Comparison of ENCODE assay signal across 18 mouse cellular contexts in genomic region chr1:132104353-132104752, GRCm38 (mm10). TPM values are rescaled to one million over a fixed set of nuclear protein-coding genes. Genes with fewer than 3 reads are reported as not detected.
DNase-seq lines count a peak whose midpoint lies in the region; ATAC-seq and TF ChIP-seq lines count a peak whose summit lies in the region.
"Had no signal": no experiment of that assay in that cellular context is flagged by ENCODE, and none has a peak within 500 bp of the region (broad histone marks: within the 10 kb centered on the region; RNA-seq: fewer than 3 reads in every experiment).

No protein-coding gene starts in this region.

- no peaks in the 10 kb centered on the region for H3K9me3 ChIP-seq in kidney, embryonic 15.5 days (replicated peaks)
- H3K9me3 ChIP-seq: embryonic facial prominence, embryonic 13.5 days; forebrain, embryonic 12.5 days; heart, embryonic 10.5 days; intestine, embryonic 15.5 days had no signal

- no peak for TF ChIP-seq CTCF in testis, adult 2 months (IDR thresholded peaks at IDR 0.05; ENCODE audit: control insufficient read depth, insufficient read depth, insufficient replicate concordance, low read depth, low read length)

- no peak overlapping the region for H3K27ac ChIP-seq in testis, adult 2 months (ENCODE audit: control insufficient read depth, insufficient read depth, low read depth, low read length)
- no peak overlapping the region for H3K27ac ChIP-seq in kidney, embryonic 15.5 days
- H3K27ac ChIP-seq: embryonic facial prominence, embryonic 13.5 days; forebrain, embryonic 12.5 days; heart, embryonic 10.5 days; hindbrain, embryonic 13.5 days; intestine, embryonic 15.5 days had no signal

- no peaks in the 10 kb centered on the region for H3K27me3 ChIP-seq in testis, adult 2 months (ENCODE audit: control insufficient read depth, insufficient read depth, low read length)
- no peaks in the 10 kb centered on the region for H3K27me3 ChIP-seq in kidney, embryonic 15.5 days
- H3K27me3 ChIP-seq: embryonic facial prominence, embryonic 13.5 days; intestine, embryonic 15.5 days had no signal

- DNase-seq in cerebellum, adult 11 months, result peak; percentile 35
- DNase-seq in cerebellum, postnatal 14 days, result no peak
- DNase-seq in testis, postnatal 10 days (ENCODE audit: low spot score), result no peak
- DNase-seq in cerebellum, adult 9-11 months, result peak; percentile 52
- no peak for DNase-seq in heart, postnatal 4 days
- DNase-seq: adrenal gland, postnatal 10 days; gastrocnemius, postnatal 10 days; heart, adult 18-20 months; heart, postnatal 10 days; kidney, adult 18-20 months had no signal

- no peak for ATAC-seq in kidney, embryonic 15.5 days (replicated peaks; ENCODE audit: low FRiP score)
- ATAC-seq: forebrain, embryonic 16.5 days; intestine, embryonic 15.5 days had no signal

- peak overlapping the region; percentile 59 for H3K4me3 ChIP-seq in testis, adult 2 months (ENCODE audit: control insufficient read depth, low read depth, low read length)
- H3K4me3 ChIP-seq in kidney, embryonic 15.5 days (replicated peaks), result no peak overlapping the region
- H3K4me3 ChIP-seq: embryonic facial prominence, embryonic 13.5 days; forebrain, embryonic 12.5 days; heart, embryonic 10.5 days; hindbrain, embryonic 13.5 days; intestine, embryonic 15.5 days had no signal

- no peak overlapping the region for H3K4me2 ChIP-seq in kidney, embryonic 15.5 days
- H3K4me2 ChIP-seq: embryonic facial prominence, embryonic 13.5 days; forebrain, embryonic 12.5 days; hindbrain, embryonic 13.5 days; intestine, embryonic 15.5 days had no signal

- peaks cover 5% of the 10 kb centered on the region for H3K4me1 ChIP-seq in testis, adult 2 months (ENCODE audit: control insufficient read depth, insufficient read depth, low read length)
- no peaks in the 10 kb centered on the region for H3K4me1 ChIP-seq in kidney, embryonic 15.5 days
- H3K4me1 ChIP-seq: embryonic facial prominence, embryonic 13.5 days; forebrain, embryonic 12.5 days; hindbrain, embryonic 13.5 days; intestine, embryonic 15.5 days had no signal

- H3K9ac ChIP-seq in kidney, embryonic 15.5 days, result no peak overlapping the region
- H3K9ac ChIP-seq: embryonic facial prominence, embryonic 13.5 days; forebrain, embryonic 12.5 days; hindbrain, embryonic 13.5 days; intestine, embryonic 15.5 days had no signal

- WGBS in kidney, embryonic 15.5 days, result 71% methylated on average over 14 of the region's 14 CpGs

- H3K36me3 ChIP-seq in testis, adult 2 months (ENCODE audit: control insufficient read depth, insufficient read depth, low read length), result no peaks in the 10 kb centered on the region
- no peaks in the 10 kb centered on the region for H3K36me3 ChIP-seq in kidney, embryonic 15.5 days
- H3K36me3 ChIP-seq: embryonic facial prominence, embryonic 13.5 days; forebrain, embryonic 12.5 days; heart, embryonic 10.5 days; hindbrain, embryonic 13.5 days; intestine, embryonic 15.5 days had no signal

- no peak for TF ChIP-seq POLR2A in testis, adult 2 months (IDR thresholded peaks at IDR 0.05; ENCODE audit: control insufficient read depth, low read depth, low read length)

RNA-seq across cellular contexts. Expression of gene Cdk18, which starts 35.1 kb away (rescaled TPM):
- 24.9 and 27.1 TPM in 2 replicates for polyA plus RNA-seq in testis, adult 2 months (2012; rRNA removed)
- total RNA-seq in heart, postnatal 4 days (2021), result 1 to 10 TPM; 7.2 to 8.5 TPM
- polyA plus RNA-seq in kidney, embryonic 15.5 days (2015; fragmentation: Nextera tagmentation; extraction: Ambion mirVana), result 7.6 and 8.1 TPM in 2 replicates

RNA-seq across cellular contexts. Expression of gene Mfsd4a, which starts 36.5 kb away (rescaled TPM):
- polyA plus RNA-seq in testis, adult 2 months (2012; rRNA removed), result 0.10 and 0.31 TPM in 2 replicates
- 1 to 10 TPM; 1.3 to 1.4 TPM for total RNA-seq in heart, postnatal 4 days (2021)
- polyA plus RNA-seq in kidney, embryonic 15.5 days (2015; fragmentation: Nextera tagmentation; extraction: Ambion mirVana), result 15.6 and 15.8 TPM in 2 replicates

Comparison
In these comparisons a context has a peak if more than half of its experiments do, and no peak if none do; other contexts are left out.
1. DNase-seq: peak in cerebellum, adult 11 months (single experiment) and cerebellum, adult 9-11 months (single experiment); none in cerebellum, postnatal 14 days (0 of 2), testis, postnatal 10 days (single experiment) and heart, postnatal 4 days (single experiment).
2. RNA of gene Mfsd4a, which starts 36.5 kb away (polyA plus RNA-seq): 15.6 to 15.8 TPM in kidney, embryonic 15.5 days; 0.10 to 0.31 TPM in testis, adult 2 months; every median in the first group is over 10 times any median in the second.